Mouse (Mus musculus) gastrocnemius, adult 2 months (tissue): ENCODE data around the gene Has3. TPM values are rescaled to one million over a fixed set of nuclear protein-coding genes. Genes with fewer than 3 reads are reported as not detected.
"Not testable (repeated sequence)": the region's sequence is repeated elsewhere in the genome, so short reads cannot be mapped to it uniquely, and the experiment has no call there.

ENCODE experiments used
- DNase-seq: peaks from one replicate; pipeline ENCODE4 v3.0.0; 2022
- H3K27ac ChIP-seq: fragments of 200-600 bp; 2 replicates; pipeline ENCODE4 v1.8.1; 2022; ENCODE audit warnings: mild to moderate bottlenecking
- H3K4me3 ChIP-seq: fragments of 200-600 bp; 2 replicates; pipeline ENCODE4 v1.8.1; 2022; ENCODE audit warnings: mild to moderate bottlenecking, moderate library complexity
- CTCF ChIP-seq: fragments of 200-600 bp; IDR thresholded peaks from 2 replicates; pipeline ENCODE4 v1.8.1; 2022; ENCODE audit warnings: antibody characterized with exemption, mild to moderate bottlenecking, moderate library complexity
- intact Hi-C: fragments of 180-260 bp; cut with DNase I; formaldehyde crosslinking; loops from one replicate; pipeline ENCODE4 v1.15.1; 2025
- total RNA-seq, 2 experiments: library from RNA; stranded (reverse); gene quantifications; 2 replicates each; pipeline ENCODE4 v1.2.3; 2021

Has3 gene
- total RNA-seq, 2 experiments from 2014 or later, result 0.56 to 0.59 TPM

- intact Hi-C loops, result no loop called here
- Histone ChIP-seq H3K27ac (no peak overlapping the region), H3K4me3 (no peak overlapping the region)
- no peak for DNase-seq
- no peak for TF ChIP-seq CTCF
Observed at GRCm38 (mm10) chr8:106865354-106865753, 4.7 kb upstream of the Has3 start.

- peak; percentile 52 for TF ChIP-seq CTCF
- Histone ChIP-seq H3K27ac (peak overlapping the region; percentile 82), H3K4me3 (peak overlapping the region; percentile 87)
- intact Hi-C loops, result loop anchor here (2.0 to 5.0 kb wide), 3 partner anchors 16 to 153 kb away; no protein-coding TSS in a partner anchor
- peak; percentile 85 for DNase-seq
Observed at GRCm38 (mm10) chr8:106870537-106871327, 690 bp downstream of the Has3 start.

- peak overlapping the region; percentile 87 for H3K4me3 ChIP-seq
- TF ChIP-seq CTCF, result no peak
- DNase-seq, result no peak
- intact Hi-C loops, result loop anchor here (2.0 to 5.0 kb wide), 3 partner anchors 15 to 154 kb away; no protein-coding TSS in a partner anchor
- H3K27ac ChIP-seq, result peak overlapping the region; percentile 82
Observed at GRCm38 (mm10) chr8:106871328-106871926, 1.4 kb downstream of the Has3 start.

GRCm38 (mm10) chr8:106871931-106872371, 1.9 kb downstream of the Has3 start:
- H3K4me3 ChIP-seq, result peak overlapping the region; percentile 87
- peak; percentile 85 for DNase-seq
- TF ChIP-seq CTCF, result peak; percentile 30; the same call in 1 of the 2 replicates
- H3K27ac ChIP-seq, result peak overlapping the region; percentile 82
- intact Hi-C loops, result loop anchor here (2.0 to 5.0 kb wide), 3 partner anchors 15 to 155 kb away; no protein-coding TSS in a partner anchor

GRCm38 (mm10) chr8:106872454-106873034, 2.5 kb downstream of the Has3 start:
- H3K27ac ChIP-seq, result peak overlapping the region; percentile 82
- intact Hi-C loops, result loop anchor here (5.0 kb wide), 2 partner anchors 35 to 155 kb away; no protein-coding TSS in a partner anchor
- peak overlapping the region; percentile 87 for H3K4me3 ChIP-seq
- no peak for DNase-seq
- TF ChIP-seq CTCF, result no peak

GRCm38 (mm10) chr8:106880121-106880707, 10.2 kb downstream of the Has3 start:
- intact Hi-C loops, result no loop called here
- DNase-seq, result no peak

DNA sequence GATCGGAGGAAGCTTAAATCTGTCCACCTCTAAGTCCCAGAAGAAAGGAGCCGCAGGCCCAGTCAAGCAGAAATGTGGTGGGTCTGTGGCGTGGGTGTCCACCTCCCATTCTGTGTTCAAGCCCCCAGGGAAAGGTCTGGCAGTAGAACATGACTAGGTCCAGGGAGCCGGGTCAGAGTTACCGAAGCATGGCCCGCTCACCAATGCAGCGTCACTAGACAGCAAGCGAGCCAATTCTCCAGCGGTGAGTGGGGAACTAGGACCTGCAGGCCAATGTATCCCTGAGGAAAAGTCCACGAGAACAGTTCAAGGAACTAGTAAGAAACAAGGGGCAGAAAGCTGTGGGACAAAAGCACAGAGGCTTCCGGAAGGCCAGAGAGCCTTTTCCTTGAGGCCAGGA, 14.1 kb downstream of the Has3 start:
- H3K27ac ChIP-seq, intact Hi-C loops: not testable (repeated sequence)

More at GRCm38 (mm10) chr8:106880121-106880707, 10.2 kb downstream of the Has3 start:
- 0 out of 2 replicates have a peak overlapping the region, but pooled peaks have one; percentile 4 for H3K27ac ChIP-seq
- TF ChIP-seq CTCF, result no peak
- no peak overlapping the region for H3K4me3 ChIP-seq

DNA sequence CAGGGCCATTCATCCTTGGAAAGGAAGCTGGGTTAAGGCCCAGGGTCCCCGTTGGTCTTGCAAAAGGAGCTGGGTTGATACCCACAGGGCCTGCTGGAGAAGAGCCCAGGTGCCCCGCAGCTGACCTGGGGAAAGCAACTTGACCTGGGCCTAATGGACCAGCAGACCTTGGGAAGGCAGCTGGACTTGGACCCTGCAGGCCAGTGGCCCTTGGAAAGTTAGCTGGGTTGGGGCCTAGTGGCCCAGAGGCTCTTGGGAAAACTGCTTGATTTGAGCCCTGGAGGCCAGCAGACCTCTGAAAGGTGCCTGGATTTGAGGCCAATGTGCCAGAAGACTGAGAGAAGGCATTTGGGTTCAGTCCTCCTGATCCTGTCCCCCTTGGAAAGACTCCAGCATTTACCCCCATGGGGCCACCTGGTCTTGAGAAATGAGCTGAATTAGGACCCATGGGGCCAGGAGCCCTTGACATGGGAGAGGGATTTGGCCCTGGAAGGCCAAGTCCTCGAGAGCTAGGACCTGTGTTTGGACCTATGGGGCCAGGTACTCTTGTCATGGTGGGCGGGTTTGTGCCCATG, 14.9 kb downstream of the Has3 start:
- intact Hi-C loops, result loop anchor here (5.0 kb wide), 1 partner anchor 188 kb away; no protein-coding TSS in a partner anchor
- not testable (repeated sequence) for H3K27ac ChIP-seq, H3K4me3 ChIP-seq, DNase-seq

More for the DNA sequence above, 14.1 kb downstream of the Has3 start:
- H3K4me3 ChIP-seq, DNase-seq: not testable (repeated sequence)

DNA sequence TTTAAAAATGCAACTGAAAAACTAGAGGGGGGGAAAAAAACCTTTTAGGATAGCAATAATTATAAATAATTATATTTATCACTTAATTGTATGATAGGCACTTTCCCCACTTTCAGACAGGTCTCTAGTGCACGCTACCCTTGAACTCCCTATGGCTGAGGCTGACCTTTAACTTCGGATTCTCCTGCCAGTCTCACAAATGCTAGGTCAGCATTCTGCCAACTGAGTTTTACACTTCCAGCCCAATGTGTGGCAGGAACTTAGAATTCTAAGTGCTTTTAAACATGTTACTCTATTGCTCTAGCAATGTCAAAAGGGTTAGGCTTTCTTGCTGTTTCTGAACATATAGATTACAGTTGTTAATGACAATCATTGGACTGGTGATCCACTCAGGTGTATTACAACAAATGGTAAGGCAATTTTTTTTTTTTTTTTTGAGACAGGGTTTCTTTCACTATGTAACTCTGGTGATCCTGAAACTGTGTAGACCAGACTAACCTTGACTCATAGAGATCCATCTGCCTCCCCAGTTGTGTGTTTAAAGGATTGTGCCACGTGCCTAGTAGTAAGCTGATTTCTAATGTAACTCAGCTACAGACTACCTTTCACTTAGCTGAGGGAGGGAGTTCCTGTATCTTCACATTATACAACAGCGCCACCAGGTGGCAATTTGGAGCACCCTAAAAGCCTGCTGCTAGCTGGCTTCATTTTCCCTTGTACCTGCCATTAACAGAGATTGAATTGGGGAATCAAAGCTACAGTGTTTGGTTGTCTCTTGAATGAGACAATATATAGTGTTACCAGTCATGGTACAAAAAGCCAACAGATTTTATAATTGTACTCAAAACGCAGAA, 17.5 kb downstream of the Has3 start:
- peak; percentile 93 for TF ChIP-seq CTCF
- no peak overlapping the region for H3K4me3 ChIP-seq
- DNase-seq, result peak; percentile 82
- H3K27ac ChIP-seq, result peak overlapping the region; percentile 56
- intact Hi-C loops, result loop anchor here (1.0 to 5.0 kb wide), 3 partner anchors 17 to 190 kb away; partner anchors contain the start of gene Has3

DNA sequence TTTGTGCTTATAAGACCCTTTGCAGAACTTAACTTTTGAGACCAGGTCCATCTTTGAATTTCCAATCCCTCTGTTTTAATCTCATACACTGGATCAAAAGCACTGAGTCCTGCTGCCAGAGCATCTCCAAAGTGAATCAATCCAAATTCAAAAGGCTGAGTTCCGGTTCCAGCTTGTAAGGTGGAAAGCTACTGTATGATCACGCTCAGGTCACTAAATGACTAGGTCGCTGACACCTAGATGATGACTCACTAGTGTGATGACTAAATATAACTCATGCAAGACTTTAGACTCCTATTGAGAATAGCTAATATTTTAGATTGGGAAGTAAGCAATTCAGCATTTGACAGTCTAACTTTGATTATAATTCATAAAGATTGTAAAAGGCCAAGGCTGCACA, 18.8 kb downstream of the Has3 start:
- intact Hi-C loops, result loop anchor here (5.0 kb wide), 1 partner anchor 192 kb away; no protein-coding TSS in a partner anchor
- no peak overlapping the region for H3K4me3 ChIP-seq
- no peak for TF ChIP-seq CTCF
- DNase-seq, result no peak
- peak overlapping the region; percentile 46; the same call in 1 of the 2 replicates for H3K27ac ChIP-seq

GRCm38 (mm10) chr8:106892210-106892805, 22.3 kb downstream of the Has3 start:
- intact Hi-C loops, result no loop called here
- no peak for TF ChIP-seq CTCF
- H3K4me3 ChIP-seq, result peak overlapping the region; percentile 97
- no peak for DNase-seq
- peak overlapping the region; percentile 92 for H3K27ac ChIP-seq
